Mouse (Mus musculus) cortical plate, adult 2 months (tissue): ENCODE data around the gene Pole4. TPM values are rescaled to one million over a fixed set of nuclear protein-coding genes. Genes with fewer than 3 reads are reported as not detected.
"Not testable (repeated sequence)": the region's sequence is repeated elsewhere in the genome, so short reads cannot be mapped to it uniquely, and the experiment has no call there.

Source experiments
- H3K27ac ChIP-seq: fragments of 200-500 bp; 2 replicates; pipeline ENCODE4 v1.5.1; 2012; ENCODE audit warnings: low read length, control low read depth, inconsistent platforms; ENCODE audit not compliant: insufficient read depth
- H3K4me1 ChIP-seq: fragments of 200-500 bp; 2 replicates; pipeline ENCODE4 v1.6.1; 2011; ENCODE audit warnings: low read length; ENCODE audit not compliant: control insufficient read depth, insufficient read depth
- H3K4me3 ChIP-seq: fragments of 200-500 bp; 2 replicates; pipeline ENCODE4 v1.5.1; 2011; ENCODE audit warnings: mild to moderate bottlenecking, low read length, control low read depth; ENCODE audit not compliant: insufficient read depth
- CTCF ChIP-seq: fragments of 200-500 bp; IDR thresholded peaks from 2 replicates; pipeline ENCODE4 v1.5.1; 2011; ENCODE audit warnings: mild to moderate bottlenecking, control low read depth, low read length; ENCODE audit not compliant: insufficient read depth; ENCODE audit errors: extremely low read depth
- POLR2A ChIP-seq: fragments of 200-500 bp; IDR thresholded peaks from 2 replicates; pipeline ENCODE4 v1.6.1; 2011; ENCODE audit warnings: mild to moderate bottlenecking, low read length, control low read depth; ENCODE audit not compliant: insufficient read depth; ENCODE audit errors: extremely low read depth
- polyA plus RNA-seq: library from polyadenylated mRNA; depleted of rRNA; stranded (reverse); fragments of >200 nt; gene quantifications from 2 replicates; pipeline ENCODE4 v1.2.3, GENCODE M21; 2012

Gene Pole4
- polyA plus RNA-seq, 1 experiment, result 41.4 TPM

DNA sequence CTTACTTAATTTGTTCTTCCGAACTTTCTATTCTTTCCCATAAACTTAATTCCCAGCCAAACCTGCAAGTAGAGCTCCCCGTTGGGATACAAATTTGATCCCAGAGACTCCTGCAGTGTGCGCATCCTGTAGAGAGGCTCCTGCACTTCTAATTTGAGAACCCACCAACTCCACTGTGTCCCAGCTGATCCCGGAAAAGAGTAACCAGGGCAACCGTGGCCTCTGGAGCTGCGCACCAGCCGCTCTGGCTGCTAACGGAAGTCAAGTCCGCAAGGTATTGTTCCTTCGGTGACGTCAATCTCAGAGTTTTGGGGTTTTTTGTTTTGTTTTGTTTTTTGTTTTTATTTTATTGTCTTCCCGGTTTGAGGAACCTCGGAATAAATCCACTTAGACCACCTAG lies 10.5 kb downstream of the Pole4 start:
- TF ChIP-seq POLR2A (no peak), CTCF (no peak)
- H3K4me3 ChIP-seq, result no peak overlapping the region
- H3K27ac ChIP-seq, result no peak overlapping the region
- H3K4me1 ChIP-seq, result peaks cover 3% of the 10 kb centered on the region; the same call in 1 of the 2 replicates

DNA sequence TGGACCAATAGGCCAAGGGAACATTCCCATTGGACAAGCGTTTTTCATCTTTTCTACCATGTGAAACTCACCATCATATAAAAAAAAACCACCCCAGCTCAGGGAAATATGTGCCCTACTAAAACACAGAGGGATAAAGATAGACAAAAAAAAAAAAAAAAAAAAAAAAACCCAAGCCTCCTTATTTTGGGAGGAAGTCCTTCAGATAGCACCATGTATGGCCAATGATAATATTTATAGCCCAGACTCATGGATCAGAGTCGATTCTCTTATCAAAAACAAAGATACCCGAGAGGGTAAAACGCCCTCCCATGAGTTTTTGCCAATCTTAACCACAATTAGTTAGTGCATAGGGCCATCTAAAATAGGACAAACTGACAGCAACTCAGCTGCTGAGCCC lies 15.7 kb downstream of the Pole4 start:
- TF ChIP-seq CTCF, result no peak
- TF ChIP-seq POLR2A, result no peak
- Histone ChIP-seq H3K4me3 (no peak overlapping the region), H3K27ac (no peak overlapping the region), H3K4me1 (peaks cover 3% of the 10 kb centered on the region; the same call in 1 of the 2 replicates)

GRCm38 (mm10) chr6:82688586-82688985 lies 16.6 kb downstream of the Pole4 start:
- H3K27ac ChIP-seq, H3K4me1 ChIP-seq, H3K4me3 ChIP-seq: not testable (repeated sequence)

GRCm38 (mm10) chr6:82684136-82684535 lies 21.0 kb downstream of the Pole4 start:
- TF ChIP-seq POLR2A, result no peak
- TF ChIP-seq CTCF, result no peak
- no peak overlapping the region for H3K27ac ChIP-seq
- no peak overlapping the region for H3K4me3 ChIP-seq
- no peaks in the 10 kb centered on the region for H3K4me1 ChIP-seq

DNA sequence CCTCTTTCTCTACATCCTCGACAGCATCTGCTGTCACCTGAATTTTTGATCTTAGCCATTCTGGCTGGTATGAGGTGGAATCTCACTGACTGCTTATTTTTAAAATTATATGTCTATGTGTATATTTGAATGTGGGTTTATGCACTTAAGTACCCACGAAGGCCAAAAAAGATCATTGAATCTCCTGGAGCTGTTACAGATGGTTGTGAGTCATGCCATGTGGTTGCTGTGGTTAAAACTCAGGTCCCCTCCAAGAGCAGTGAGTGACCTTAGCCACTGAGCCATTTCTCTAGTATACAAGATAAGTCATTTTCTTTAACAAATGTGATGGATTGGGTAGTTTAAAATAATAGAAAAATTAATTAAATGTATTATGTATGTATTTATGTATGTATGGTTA lies 25.9 kb downstream of the Pole4 start:
- not testable (repeated sequence) for H3K4me1 ChIP-seq, H3K27ac ChIP-seq, H3K4me3 ChIP-seq

GRCm38 (mm10) chr6:82677629-82678028 lies 27.5 kb downstream of the Pole4 start:
- H3K27ac ChIP-seq, result not testable (repeated sequence)

DNA sequence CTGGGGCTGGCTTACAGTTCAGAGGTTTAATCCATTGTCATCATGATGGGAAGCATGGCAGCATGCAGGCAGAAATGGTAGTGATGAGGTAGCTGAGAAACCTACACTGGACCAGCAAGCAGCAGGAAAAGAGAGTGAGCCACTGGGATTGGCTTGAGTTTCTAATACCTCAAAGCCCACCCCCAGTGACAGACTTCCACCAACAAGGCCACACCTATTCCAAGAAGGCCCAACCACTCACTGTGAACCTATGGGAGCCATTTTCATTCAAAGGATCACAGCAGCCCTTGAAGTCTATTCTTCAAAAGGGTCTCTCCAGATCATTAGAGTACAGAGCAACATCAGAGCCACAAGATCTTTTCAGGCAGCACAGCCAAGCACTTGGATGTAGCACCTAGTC lies 38.7 kb downstream of the Pole4 start:
- H3K4me3 ChIP-seq, result no peak overlapping the region
- no peak overlapping the region for H3K27ac ChIP-seq
- TF ChIP-seq CTCF (no peak), POLR2A (no peak)
- no peaks in the 10 kb centered on the region for H3K4me1 ChIP-seq

More at GRCm38 (mm10) chr6:82677629-82678028, 27.5 kb downstream of the Pole4 start:
- not testable (repeated sequence) for H3K4me3 ChIP-seq, H3K4me1 ChIP-seq

DNA sequence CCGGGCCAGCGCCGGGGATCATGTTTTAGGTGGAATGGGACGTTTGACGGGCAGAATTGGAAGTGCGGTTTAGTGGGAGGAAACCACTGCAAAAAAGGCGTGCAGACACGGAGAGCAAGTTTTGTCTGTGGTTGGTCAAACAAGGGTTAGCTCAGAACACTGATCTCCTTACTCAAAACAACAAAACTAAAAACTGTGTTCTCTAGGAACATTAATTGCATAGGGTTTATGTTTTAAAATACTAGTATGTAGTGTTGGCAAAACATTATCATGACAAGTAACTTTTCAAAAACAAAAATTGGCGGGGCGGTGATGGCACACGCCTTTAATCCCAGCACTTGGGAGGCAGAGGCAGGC lies 52.0 kb downstream of the Pole4 start:
- TF ChIP-seq POLR2A, result no peak
- no peak for TF ChIP-seq CTCF
- Histone ChIP-seq H3K4me1 (no peaks in the 10 kb centered on the region), H3K4me3 (peak overlapping the region; percentile 51), H3K27ac (no peak overlapping the region)

DNA sequence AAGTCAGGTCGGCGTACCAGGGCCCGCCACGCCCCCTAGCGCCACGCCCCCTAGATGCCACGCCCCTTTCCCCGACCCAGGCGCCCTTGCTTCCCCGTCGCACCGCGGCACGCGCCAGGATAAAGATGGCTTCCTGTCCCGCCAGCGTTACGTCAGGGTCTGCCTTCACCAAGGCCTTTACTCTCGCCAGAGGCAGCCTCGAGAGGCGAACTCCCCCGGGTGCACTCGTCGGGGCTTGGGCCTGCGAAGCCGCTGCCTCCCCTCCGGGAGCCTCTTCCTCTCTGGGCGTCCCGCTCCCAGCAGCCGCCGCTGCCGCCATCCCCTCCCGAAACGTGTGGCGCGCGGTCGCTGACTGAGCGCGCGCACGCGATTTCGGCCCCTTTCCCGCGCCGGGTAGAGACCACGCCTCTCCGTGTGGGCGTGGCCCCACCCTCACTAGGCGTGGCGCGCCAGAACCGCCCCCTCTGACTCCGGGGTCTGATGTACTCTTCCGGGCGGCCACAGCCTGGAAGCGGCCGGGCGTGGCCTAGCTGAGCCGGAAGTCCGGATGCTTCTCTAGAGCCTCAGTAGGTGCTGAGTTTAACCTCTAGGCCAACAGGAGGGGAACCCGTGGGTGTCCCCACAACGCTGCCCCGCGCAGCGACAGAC lies 52.5 kb downstream of the Pole4 start:
- TF ChIP-seq POLR2A (peak; percentile 44; the same call in 1 of the 2 replicates), CTCF (no peak)
- Histone ChIP-seq H3K4me1 (no peaks in the 10 kb centered on the region), H3K4me3 (peak overlapping the region; percentile 51), H3K27ac (peak overlapping the region; percentile 73; the same call in 1 of the 2 replicates)

DNA sequence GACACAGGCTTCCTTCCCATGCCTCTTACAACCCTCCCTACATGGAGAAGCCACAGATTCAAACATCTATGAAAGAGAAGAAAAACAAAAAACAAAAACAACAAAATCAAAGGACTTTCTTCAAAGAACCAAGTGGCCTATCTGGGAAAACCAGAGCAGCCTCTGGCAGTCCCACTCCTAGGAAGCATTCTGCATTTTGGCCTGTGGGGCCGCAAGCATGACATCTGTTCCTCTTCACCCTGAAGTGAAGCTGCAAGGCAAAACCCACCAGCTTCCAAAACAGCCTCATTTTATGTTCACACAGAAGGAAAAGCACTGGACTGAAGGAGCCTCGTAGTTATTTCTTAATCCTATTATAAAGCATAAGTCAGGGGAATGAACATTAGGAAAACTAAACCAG lies 56.1 kb downstream of the Pole4 start:
- TF ChIP-seq POLR2A (no peak), CTCF (no peak)

More for the DNA sequence above, 56.1 kb downstream of the Pole4 start:
- H3K4me3 ChIP-seq, result no peak overlapping the region
- H3K4me1 ChIP-seq, result no peaks in the 10 kb centered on the region
- H3K27ac ChIP-seq, result no peak overlapping the region
